ENCODE assay signal across 33 mouse cellular contexts in the genomic region with DNA sequence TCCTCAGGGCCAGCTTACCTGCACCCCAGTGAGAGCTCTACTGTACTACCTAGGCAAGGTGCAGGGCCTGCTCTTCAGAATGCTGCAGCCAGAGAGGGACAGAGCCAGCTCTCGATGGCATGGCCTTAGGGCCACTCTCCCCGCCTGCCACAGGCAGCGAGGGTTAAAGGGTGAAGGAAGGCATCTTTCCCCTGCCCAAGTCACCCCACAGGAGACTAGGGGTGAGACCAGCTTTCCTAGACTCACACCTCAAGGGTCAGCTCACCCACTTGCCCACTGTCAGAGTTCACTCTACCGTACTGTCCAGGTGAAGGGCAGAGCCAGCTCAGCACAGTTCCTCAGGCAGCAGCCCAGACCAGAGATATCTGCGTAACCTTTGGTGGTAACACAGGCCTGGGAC. TPM values are rescaled to one million over a fixed set of nuclear protein-coding genes. Genes with fewer than 3 reads are reported as not detected.
A peak's percentile ranks its signal among the peaks of the same experiment; 100 is the strongest.
DNase-seq lines count a peak whose midpoint lies in the region; ATAC-seq lines count a peak whose summit lies in the region.
"Had no signal": no experiment of that assay in that cellular context is flagged by ENCODE, and none has a peak within 500 bp of the region (broad histone marks: within the 10 kb centered on the region; RNA-seq: fewer than 3 reads in every experiment).

No protein-coding gene starts in this region.

- no peak for DNase-seq in forebrain, embryonic 11.5 days (ENCODE audit: low spot score)
- no peak for DNase-seq in lung, postnatal 10 days
- DNase-seq: adrenal gland, adult 8-10 months; adrenal gland, postnatal 25 days; cerebellum, adult 11-12 months; cerebellum, adult 8-10 months; cerebellum, postnatal 10 days; cerebellum, postnatal 36 days; embryo, embryonic 11 days; gastrocnemius, postnatal 25 days; heart, adult 2 months had no signal

- H3K27me3 ChIP-seq in forebrain, embryonic 15.5 days = no peaks in the 10 kb centered on the region
- H3K27me3 ChIP-seq in forebrain, embryonic 11.5 days (ENCODE audit: control insufficient read depth, insufficient read depth, low read length) = no peaks in the 10 kb centered on the region
- H3K27me3 ChIP-seq in hindbrain, embryonic 16.5 days (replicated peaks; ENCODE audit: control insufficient read depth, insufficient read depth, low read length) = no peaks in the 10 kb centered on the region
- H3K27me3 ChIP-seq in hindbrain, embryonic 12.5 days = no peaks in the 10 kb centered on the region
- no peaks in the 10 kb centered on the region for H3K27me3 ChIP-seq in lung, embryonic 16.5 days (ENCODE audit: control insufficient read depth, insufficient read depth, low read depth, low read length)
- H3K27me3 ChIP-seq: embryonic facial prominence, embryonic 13.5 days; heart, embryonic 13.5 days had no signal

- WGBS in forebrain, embryonic 15.5 days = 99% methylated on average over 5 of the region's 5 CpGs
- WGBS in forebrain, embryonic 11.5 days = 91% methylated on average over 5 of the region's 5 CpGs
- 96% methylated on average over 5 of the region's 5 CpGs for WGBS in hindbrain, embryonic 16.5 days
- 88% methylated on average over 5 of the region's 5 CpGs for WGBS in hindbrain, embryonic 12.5 days
- 89% methylated on average over 5 of the region's 5 CpGs for WGBS in lung, embryonic 16.5 days

- H3K4me2 ChIP-seq in forebrain, embryonic 15.5 days (replicated peaks) = no peak overlapping the region
- H3K4me2 ChIP-seq in forebrain, embryonic 11.5 days (ENCODE audit: low read depth, low read length, severe bottlenecking) = no peak overlapping the region
- H3K4me2 ChIP-seq in hindbrain, embryonic 16.5 days (ENCODE audit: low read length) = no peak overlapping the region
- no peak overlapping the region for H3K4me2 ChIP-seq in hindbrain, embryonic 12.5 days (replicated peaks)
- no peak overlapping the region for H3K4me2 ChIP-seq in lung, embryonic 16.5 days (ENCODE audit: low read depth, low read length)
- H3K4me2 ChIP-seq: embryonic facial prominence, embryonic 13.5 days; heart, embryonic 13.5 days; hindbrain, embryonic 14.5 days had no signal

- H3K4me1 ChIP-seq in forebrain, embryonic 15.5 days = no peaks in the 10 kb centered on the region
- H3K4me1 ChIP-seq in forebrain, embryonic 11.5 days (replicated peaks; ENCODE audit: control insufficient read depth, insufficient read depth, low read length) = no peaks in the 10 kb centered on the region
- no peaks in the 10 kb centered on the region for H3K4me1 ChIP-seq in hindbrain, embryonic 16.5 days (ENCODE audit: control insufficient read depth, insufficient read depth, low read depth, low read length)
- no peaks in the 10 kb centered on the region for H3K4me1 ChIP-seq in hindbrain, embryonic 12.5 days
- H3K4me1 ChIP-seq in lung, embryonic 16.5 days (replicated peaks; ENCODE audit: control insufficient read depth, insufficient read depth, low read length) = peaks cover 3% of the 10 kb centered on the region; the same call in 1 of the 2 replicates
- H3K4me1 ChIP-seq: embryonic facial prominence, embryonic 13.5 days; forebrain, embryonic 10.5 days had no signal

- ATAC-seq in forebrain, embryonic 15.5 days (replicated peaks) = 0 out of 2 replicates have a peak, but pooled peaks have one; percentile 19
- no peak for ATAC-seq in forebrain, embryonic 11.5 days (replicated peaks; ENCODE audit: low FRiP score)
- peak; percentile 52; the same call in 1 of the 2 replicates for ATAC-seq in hindbrain, embryonic 16.5 days
- ATAC-seq in hindbrain, embryonic 12.5 days (ENCODE audit: low FRiP score) = no peak
- ATAC-seq in lung, embryonic 16.5 days (ENCODE audit: low read depth) = peak; percentile 5; the same call in 1 of the 2 replicates
- ATAC-seq in erythroid progenitor cell, adult 5-6 weeks (replicated peaks; ENCODE audit: low FRiP score, poor library complexity, severe bottlenecking) = peak; percentile 52
- ATAC-seq: activated CD4-positive, CD25-positive, alpha-beta regulatory T cell, adult 4 months; forebrain, embryonic 14.5 days had no signal

- H3K9me3 ChIP-seq in forebrain, embryonic 15.5 days = no peaks in the 10 kb centered on the region
- no peaks in the 10 kb centered on the region for H3K9me3 ChIP-seq in forebrain, embryonic 11.5 days (ENCODE audit: control insufficient read depth, low read length)
- H3K9me3 ChIP-seq in hindbrain, embryonic 16.5 days (ENCODE audit: control insufficient read depth, low read length) = no peaks in the 10 kb centered on the region
- no peaks in the 10 kb centered on the region for H3K9me3 ChIP-seq in hindbrain, embryonic 12.5 days (replicated peaks)
- H3K9me3 ChIP-seq in lung, embryonic 16.5 days (ENCODE audit: control insufficient read depth, low read length) = no peaks in the 10 kb centered on the region
- H3K9me3 ChIP-seq: embryonic facial prominence, embryonic 10.5 days; embryonic facial prominence, embryonic 13.5 days; forebrain, embryonic 10.5 days; heart, embryonic 10.5 days; heart, embryonic 13.5 days had no signal

- H3K9ac ChIP-seq in forebrain, embryonic 15.5 days (replicated peaks) = no peak overlapping the region
- no peak overlapping the region for H3K9ac ChIP-seq in forebrain, embryonic 11.5 days (ENCODE audit: low read length)
- no peak overlapping the region for H3K9ac ChIP-seq in hindbrain, embryonic 16.5 days (ENCODE audit: low read depth, low read length)
- no peak overlapping the region for H3K9ac ChIP-seq in hindbrain, embryonic 12.5 days
- no peak overlapping the region for H3K9ac ChIP-seq in lung, embryonic 16.5 days (ENCODE audit: low read length)
- H3K9ac ChIP-seq: embryonic facial prominence, embryonic 13.5 days; heart, embryonic 13.5 days; hindbrain, embryonic 14.5 days had no signal

- H3K27ac ChIP-seq in forebrain, embryonic 15.5 days (replicated peaks) = no peak overlapping the region
- no peak overlapping the region for H3K27ac ChIP-seq in forebrain, embryonic 11.5 days (ENCODE audit: low read depth, low read length)
- H3K27ac ChIP-seq in hindbrain, embryonic 16.5 days (ENCODE audit: low read depth, low read length) = no peak overlapping the region
- H3K27ac ChIP-seq in hindbrain, embryonic 12.5 days = no peak overlapping the region
- H3K27ac ChIP-seq in lung, embryonic 16.5 days (ENCODE audit: low read length) = no peak overlapping the region
- H3K27ac ChIP-seq: embryonic facial prominence, embryonic 10.5 days; embryonic facial prominence, embryonic 13.5 days; forebrain, embryonic 10.5 days; heart, adult 2 months; heart, embryonic 10.5 days; heart, embryonic 13.5 days; hindbrain, embryonic 14.5 days had no signal

- H3K36me3 ChIP-seq in forebrain, embryonic 15.5 days = peaks cover 67% of the 10 kb centered on the region
- H3K36me3 ChIP-seq in forebrain, embryonic 11.5 days (ENCODE audit: control insufficient read depth, insufficient read depth, low read length) = peaks cover 15% of the 10 kb centered on the region; the same call in 1 of the 2 replicates
- H3K36me3 ChIP-seq in hindbrain, embryonic 16.5 days (ENCODE audit: control insufficient read depth, insufficient read depth, low read length) = peaks cover 38% of the 10 kb centered on the region
- H3K36me3 ChIP-seq in hindbrain, embryonic 12.5 days = peaks cover 69% of the 10 kb centered on the region
- peaks cover 32% of the 10 kb centered on the region; the same call in 1 of the 2 replicates for H3K36me3 ChIP-seq in lung, embryonic 16.5 days (ENCODE audit: control insufficient read depth, insufficient read depth, low read length)

- H3K4me3 ChIP-seq in forebrain, embryonic 15.5 days = no peak overlapping the region
- H3K4me3 ChIP-seq in forebrain, embryonic 11.5 days (ENCODE audit: low read depth, low read length) = no peak overlapping the region
- no peak overlapping the region for H3K4me3 ChIP-seq in hindbrain, embryonic 16.5 days (ENCODE audit: low read length)
- no peak overlapping the region for H3K4me3 ChIP-seq in hindbrain, embryonic 12.5 days
- no peak overlapping the region for H3K4me3 ChIP-seq in lung, embryonic 16.5 days (ENCODE audit: low read length)
- H3K4me3 ChIP-seq: embryonic facial prominence, embryonic 10.5 days; embryonic facial prominence, embryonic 13.5 days; erythroblast, embryonic 14.5 days; forebrain, embryonic 10.5 days; heart, adult 2 months; heart, embryonic 10.5 days; heart, embryonic 13.5 days had no signal

RNA-seq across cellular contexts. Expression of a gene that starts 20.7 kb away (rescaled TPM):
- polyA plus RNA-seq in forebrain, embryonic 15.5 days (2015; fragmentation: Nextera tagmentation; extraction: Ambion mirVana) = 274 and 297 TPM in 2 replicates
- 345 and 350 TPM in 2 replicates for polyA plus RNA-seq in forebrain, embryonic 11.5 days (2014; fragmentation: Nextera tagmentation; extraction: Ambion mirVana)
- polyA plus RNA-seq in hindbrain, embryonic 16.5 days (2015; fragmentation: Nextera tagmentation; extraction: Ambion mirVana) = 271 and 279 TPM in 2 replicates
- polyA plus RNA-seq in hindbrain, embryonic 12.5 days (2016; fragmentation: Nextera tagmentation; extraction: Ambion mirVana) = 345 and 362 TPM in 2 replicates
- polyA plus RNA-seq in lung, embryonic 16.5 days (2015; fragmentation: Nextera tagmentation; extraction: Ambion mirVana) = 221 and 235 TPM in 2 replicates
- 7.9 and 9.2 TPM in 2 replicates for total RNA-seq in erythroid progenitor cell, adult 5-6 weeks (2015; ENCODE audit: low replicate concordance)
- 4.4 and 6.7 TPM in 2 replicates for total RNA-seq in erythroid progenitor cell, adult 5-6 weeks (2017; ENCODE audit: low replicate concordance)

RNA-seq across cellular contexts. Expression of a gene that starts 27.4 kb away (rescaled TPM):
- polyA plus RNA-seq in forebrain, embryonic 15.5 days (2015; fragmentation: Nextera tagmentation; extraction: Ambion mirVana) = 0.33 and 0.60 TPM in 2 replicates
- polyA plus RNA-seq in forebrain, embryonic 11.5 days (2014; fragmentation: Nextera tagmentation; extraction: Ambion mirVana) = 0.40 and 0.69 TPM in 2 replicates
- 0.64 and 0.87 TPM in 2 replicates for polyA plus RNA-seq in hindbrain, embryonic 16.5 days (2015; fragmentation: Nextera tagmentation; extraction: Ambion mirVana)
- 0.57 and 0.88 TPM in 2 replicates for polyA plus RNA-seq in hindbrain, embryonic 12.5 days (2016; fragmentation: Nextera tagmentation; extraction: Ambion mirVana)
- 2.6 and 4.0 TPM in 2 replicates for polyA plus RNA-seq in lung, embryonic 16.5 days (2015; fragmentation: Nextera tagmentation; extraction: Ambion mirVana)
- total RNA-seq in erythroid progenitor cell, adult 5-6 weeks (2015; ENCODE audit: low replicate concordance) = 9.2 and 10.5 TPM in 2 replicates
- 14.8 and 27.9 TPM in 2 replicates for total RNA-seq in erythroid progenitor cell, adult 5-6 weeks (2017; ENCODE audit: low replicate concordance)

RNA-seq across cellular contexts. Expression of a gene that starts 52.0 kb away (rescaled TPM):
- polyA plus RNA-seq in forebrain, embryonic 15.5 days (2015; fragmentation: Nextera tagmentation; extraction: Ambion mirVana) = not detected in 2 replicates
- not detected in 2 replicates for polyA plus RNA-seq in forebrain, embryonic 11.5 days (2014; fragmentation: Nextera tagmentation; extraction: Ambion mirVana)
- polyA plus RNA-seq in hindbrain, embryonic 16.5 days (2015; fragmentation: Nextera tagmentation; extraction: Ambion mirVana) = not detected in 2 replicates
- polyA plus RNA-seq in hindbrain, embryonic 12.5 days (2016; fragmentation: Nextera tagmentation; extraction: Ambion mirVana) = not detected in 2 replicates
- not detected in 2 replicates for polyA plus RNA-seq in lung, embryonic 16.5 days (2015; fragmentation: Nextera tagmentation; extraction: Ambion mirVana)
- not detected in 2 replicates for total RNA-seq in erythroid progenitor cell, adult 5-6 weeks (2015; ENCODE audit: low replicate concordance)
- total RNA-seq in erythroid progenitor cell, adult 5-6 weeks (2017; ENCODE audit: low replicate concordance) = not detected in 2 replicates
- total RNA-seq: adrenal gland, adult 8-10 months; adrenal gland, postnatal 25 days; ES-E14; gastrocnemius, adult 8-10 months; gastrocnemius, postnatal 25 days; heart, adult 2 months; heart, postnatal 25 days; hematopoietic stem cell, adult 5-6 weeks had no signal
- polyA plus RNA-seq: activated CD4-positive, CD25-positive, alpha-beta regulatory T cell, adult 4 months; brain, embryonic 14.5 days; cortical plate, adult 2 months; embryonic facial prominence, embryonic 13.5 days; erythroblast, embryonic 14.5 days; forebrain, embryonic 10.5 days; forebrain, embryonic 14.5 days; gonadal fat pad, adult 2 months; heart, adult 2 months; heart, embryonic 10.5 days; heart, embryonic 13.5 days; heart, embryonic 16.5 days; hindbrain, embryonic 14.5 days had no signal

Comparison
In these comparisons a context has a peak if more than half of its experiments do, and no peak if none do; other contexts are left out.
1. ATAC-seq: peak in forebrain, embryonic 15.5 days (single experiment), hindbrain, embryonic 16.5 days (single experiment), lung, embryonic 16.5 days (single experiment) and erythroid progenitor cell, adult 5-6 weeks (single experiment); none in forebrain, embryonic 11.5 days (single experiment) and hindbrain, embryonic 12.5 days (single experiment).